Mouse (Mus musculus) limb, embryonic 14.5 days (tissue): ENCODE measurements around the gene Ppwd1. TPM values are rescaled to one million over a fixed set of nuclear protein-coding genes. Genes with fewer than 3 reads are reported as not detected.

ENCODE experiments used
- ATAC-seq: fragments of 200-750 bp; cut with Nextera tagmentation; 2 replicates; pipeline ENCODE4 v1.8.0; 2017; ENCODE audit warnings: low read depth, moderate number of reproducible peaks, moderate TSS enrichment; ENCODE audit not compliant: low FRiP score
- DNase-seq: peaks from one replicate; pipeline ENCODE4 v3.0.0-alpha.2; 2015; ENCODE audit warnings: low spot score
- H3K27ac ChIP-seq: fragments of 300-500 bp; sonication (generic); replicated peaks from 2 replicates; pipeline ENCODE4 v1.5.1; 2014; ENCODE audit warnings: low read depth, mild to moderate bottlenecking, low read length, moderate library complexity, mixed read lengths
- H3K27me3 ChIP-seq: fragments of 300-500 bp; sonication (generic); 2 replicates; pipeline ENCODE4 v1.6.1; 2014; ENCODE audit warnings: low read length, mixed read lengths; ENCODE audit not compliant: control insufficient read depth, insufficient read depth
- H3K36me3 ChIP-seq: fragments of 300-500 bp; sonication (generic); 2 replicates; pipeline ENCODE4 v1.6.1; 2014; ENCODE audit warnings: mild to moderate bottlenecking, low read length, moderate library complexity, mixed read lengths; ENCODE audit not compliant: control insufficient read depth, insufficient read depth
- H3K4me1 ChIP-seq: fragments of 300-500 bp; sonication (generic); 2 replicates; pipeline ENCODE4 v1.6.1; 2014; ENCODE audit warnings: antibody characterized with exemption, low read length, mixed read lengths; ENCODE audit not compliant: control insufficient read depth, insufficient read depth
- H3K4me2 ChIP-seq: fragments of 300-500 bp; sonication (generic); replicated peaks from 2 replicates; pipeline ENCODE4 v1.6.1; 2014; ENCODE audit warnings: low read depth, mild to moderate bottlenecking, low read length, moderate library complexity; ENCODE audit not compliant: severe bottlenecking
- H3K4me3 ChIP-seq: fragments of 300-500 bp; sonication (generic); replicated peaks from 2 replicates; pipeline ENCODE4 v1.5.1; 2014; ENCODE audit warnings: low read length
- H3K9ac ChIP-seq: fragments of 300-500 bp; sonication (generic); 2 replicates; pipeline ENCODE4 v1.6.1; 2014; ENCODE audit warnings: mild to moderate bottlenecking, low read depth, low read length, moderate library complexity; ENCODE audit not compliant: severe bottlenecking
- H3K9me3 ChIP-seq: fragments of 300-500 bp; sonication (generic); 2 replicates; pipeline ENCODE4 v1.6.1; 2016; ENCODE audit warnings: low read length; ENCODE audit not compliant: control insufficient read depth
- POLR2A ChIP-seq: fragments of 200-500 bp; IDR thresholded peaks from 2 replicates; pipeline ENCODE4 v1.8.0; 2012; ENCODE audit warnings: inconsistent platforms, mild to moderate bottlenecking, moderate library complexity, borderline replicate concordance; ENCODE audit not compliant: insufficient read depth, insufficient read length; ENCODE audit errors: extremely low read depth
- WGBS: fragments of 180-500 bp; shearing (Covaris S2); extraction: QIAGEN DNeasy Blood & Tissue Kit; methylation state at CpG from one replicate; pipeline ENCODE4 v1.1.7; 2014; 5-methylcytosine and 5-hydroxymethylcytosine counted together
- polyA plus RNA-seq, 2 experiments: library from polyadenylated mRNA; depleted of rRNA in 1 of 2; stranded (reverse) in 1 of 2; unstranded in 1 of 2; fragments of >200 nt; fragmentation: Nextera tagmentation in 1 of 2; extraction: Ambion mirVana in 1 of 2; gene quantifications; 2 replicates each; pipeline versions ENCODE4 v1.2.1 to v1.2.3; 2012 to 2014

Ppwd1 gene
- polyA plus RNA-seq, 2 experiments, result 14.3 to 15.5 TPM

DNA sequence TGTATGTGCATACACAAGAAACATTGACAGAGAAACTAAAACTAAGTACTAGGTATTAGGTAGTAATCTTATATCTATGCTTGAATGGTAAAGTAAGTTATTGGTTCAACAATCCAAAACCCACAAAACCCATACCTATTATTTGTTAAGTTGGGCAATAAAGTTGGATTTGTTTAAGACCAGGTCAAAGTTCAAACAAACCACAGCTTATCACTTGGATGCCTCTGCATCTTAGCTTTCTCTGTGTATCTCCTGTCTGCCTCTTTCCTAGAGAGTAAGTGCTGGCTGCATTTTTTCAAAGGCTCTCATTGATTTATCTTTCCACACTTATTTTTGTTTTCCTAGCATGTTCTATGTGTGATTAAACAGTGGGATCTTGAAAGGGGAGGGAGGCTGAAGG, 56.1 kb downstream of the Ppwd1 start:
- Histone ChIP-seq H3K9ac (no peak overlapping the region), H3K4me3 (no peak overlapping the region), H3K9me3 (0 out of 2 replicates have a peak, but pooled peaks cover 2% of the 10 kb centered on the region), H3K27me3 (no peaks in the 10 kb centered on the region), H3K4me2 (no peak overlapping the region), H3K36me3 (peaks cover 13% of the 10 kb centered on the region), H3K27ac (no peak overlapping the region), H3K4me1 (peaks cover 7% of the 10 kb centered on the region; the same call in 1 of the 2 replicates)
- ATAC-seq (no peak), DNase-seq (no peak)
- TF ChIP-seq POLR2A, result no peak

DNA sequence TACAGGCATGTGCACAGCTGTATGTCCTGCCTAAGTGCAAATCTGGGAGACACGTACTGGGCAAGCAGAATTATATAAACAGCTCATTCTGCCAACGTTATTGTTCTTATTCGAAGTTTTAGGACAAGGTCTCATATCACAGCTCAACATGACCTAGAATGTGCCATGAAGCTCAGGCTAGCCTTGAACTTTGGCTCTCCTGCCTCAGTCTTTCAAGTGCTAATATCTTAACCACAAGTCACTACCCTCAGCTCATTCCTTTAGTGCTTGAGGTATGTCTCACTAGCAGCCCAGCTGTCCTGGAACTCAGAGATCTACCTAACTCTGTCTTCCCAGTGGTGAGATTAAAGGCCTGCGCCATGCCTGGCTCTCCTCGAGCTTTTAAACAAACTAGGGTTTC, 56.9 kb downstream of the Ppwd1 start:
- Histone ChIP-seq H3K9me3 (0 out of 2 replicates have a peak, but pooled peaks cover 2% of the 10 kb centered on the region), H3K4me3 (no peak overlapping the region), H3K4me1 (0 out of 2 replicates have a peak, but pooled peaks cover 3% of the 10 kb centered on the region), H3K27me3 (no peaks in the 10 kb centered on the region), H3K27ac (no peak overlapping the region), H3K4me2 (no peak overlapping the region), H3K9ac (no peak overlapping the region), H3K36me3 (peaks cover 13% of the 10 kb centered on the region)
- no peak for DNase-seq
- TF ChIP-seq POLR2A, result no peak
- WGBS, result 90% methylated on average over 5 of the region's 5 CpGs
- no peak for ATAC-seq

DNA sequence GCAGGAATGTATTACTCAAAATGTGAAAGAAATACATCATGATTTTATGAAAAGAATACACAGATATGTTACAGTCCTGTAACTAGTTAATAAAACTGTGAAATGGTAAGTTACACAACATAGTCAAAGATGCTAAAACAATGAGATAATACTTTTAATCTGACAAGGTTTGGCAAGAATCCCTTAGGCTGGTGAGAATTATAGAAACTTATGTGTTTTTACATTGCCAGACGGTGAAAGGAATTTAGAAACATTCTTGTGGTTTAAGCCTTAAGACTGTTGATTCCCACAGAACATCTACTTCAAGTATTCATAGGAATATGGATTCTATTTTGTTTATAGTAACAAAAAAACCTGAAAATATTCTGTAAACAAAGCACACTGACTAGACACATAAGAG, 73.0 kb downstream of the Ppwd1 start:
- H3K4me3 ChIP-seq, result no peak overlapping the region
- ATAC-seq (no peak), DNase-seq (no peak)
- H3K4me1 ChIP-seq, result no peaks in the 10 kb centered on the region
- no peaks in the 10 kb centered on the region for H3K9me3 ChIP-seq
- 52% methylated on average over 1 of the region's 1 CpGs for WGBS
- TF ChIP-seq POLR2A, result no peak
- H3K27me3 ChIP-seq, result no peaks in the 10 kb centered on the region
- H3K4me2 ChIP-seq, result no peak overlapping the region
- no peak overlapping the region for H3K27ac ChIP-seq
- H3K36me3 ChIP-seq, result peaks cover 46% of the 10 kb centered on the region
- H3K9ac ChIP-seq, result no peak overlapping the region

Other genes starting within 250 kb of the Ppwd1 start
- gene Nln, start 119.2 kb downstream of the Ppwd1 start, polyA plus RNA-seq (2012; rRNA removed), result 7.6 and 9.8 TPM in 2 replicates
- gene Nln, start 119.2 kb downstream of the Ppwd1 start, polyA plus RNA-seq (2014; fragmentation: Nextera tagmentation; extraction: Ambion mirVana), result 16.6 and 17.3 TPM in 2 replicates
- 4.9 and 5.9 TPM in 2 replicates for gene Sgtb, start 119.1 kb downstream of the Ppwd1 start, polyA plus RNA-seq (2012; rRNA removed)
- 7.3 and 7.5 TPM in 2 replicates for gene Sgtb, start 119.1 kb downstream of the Ppwd1 start, polyA plus RNA-seq (2014; fragmentation: Nextera tagmentation; extraction: Ambion mirVana)
- 18.6 and 23.4 TPM in 2 replicates for gene Trappc13, start 50.4 kb downstream of the Ppwd1 start, polyA plus RNA-seq (2012; rRNA removed)
- 43.9 and 49.7 TPM in 2 replicates for gene Trappc13, start 50.4 kb downstream of the Ppwd1 start, polyA plus RNA-seq (2014; fragmentation: Nextera tagmentation; extraction: Ambion mirVana)
- 13.0 and 14.9 TPM in 2 replicates for gene Trim23, start 50.0 kb downstream of the Ppwd1 start, polyA plus RNA-seq (2012; rRNA removed)
- gene Trim23, start 50.0 kb downstream of the Ppwd1 start, polyA plus RNA-seq (2014; fragmentation: Nextera tagmentation; extraction: Ambion mirVana), result 18.0 and 21.3 TPM in 2 replicates
- 12.8 and 23.4 TPM in 2 replicates for gene Cenpk, start 232 bp downstream of the Ppwd1 start, polyA plus RNA-seq (2012; rRNA removed)
- gene Cenpk, start 232 bp downstream of the Ppwd1 start, polyA plus RNA-seq (2014; fragmentation: Nextera tagmentation; extraction: Ambion mirVana), result 53.9 and 56.5 TPM in 2 replicates
- gene Adamts6, start 59.0 kb upstream of the Ppwd1 start, polyA plus RNA-seq (2012; rRNA removed), result 13.8 and 16.1 TPM in 2 replicates
- 5.0 and 6.2 TPM in 2 replicates for gene Adamts6, start 59.0 kb upstream of the Ppwd1 start, polyA plus RNA-seq (2014; fragmentation: Nextera tagmentation; extraction: Ambion mirVana)